Mouse (Mus musculus): ENCODE data around the gene Mcmbp. TPM values are rescaled to one million over a fixed set of nuclear protein-coding genes. Genes with fewer than 3 reads are reported as not detected.

Gene Mcmbp
- polyA plus RNA-seq, 2 experiments, result 45.2 to 62.4 TPM

GRCm38 (mm10) chr7:128731585-128731984 lies 8.7 kb downstream of the Mcmbp start:
- WGBS, result 83% methylated on average over 2 of the region's 2 CpGs
- DNase-seq (ENCODE audit: low spot score), result no peak
- Histone ChIP-seq H3K4me2 (replicated peaks; ENCODE audit: low read depth, low read length, severe bottlenecking) (no peak overlapping the region), H3K4me3 (replicated peaks; ENCODE audit: low read length) (no peak overlapping the region), H3K9ac (ENCODE audit: low read depth, low read length, severe bottlenecking) (no peak overlapping the region), H3K4me1 (ENCODE audit: control insufficient read depth, insufficient read depth, low read length) (0 out of 2 replicates have a peak, but pooled peaks cover 3% of the 10 kb centered on the region), H3K27ac (replicated peaks; ENCODE audit: low read depth, low read length) (no peak overlapping the region), H3K9me3 (ENCODE audit: control insufficient read depth, low read length) (no peaks in the 10 kb centered on the region; the same call in 1 of the 2 replicates), H3K36me3 (ENCODE audit: control insufficient read depth, insufficient read depth, low read length) (peaks cover 7% of the 10 kb centered on the region; the same call in 1 of the 2 replicates), H3K27me3 (ENCODE audit: control insufficient read depth, insufficient read depth, low read length) (no peaks in the 10 kb centered on the region)
- ATAC-seq (ENCODE audit: low FRiP score, low read depth), result no peak
- TF ChIP-seq POLR2A (IDR thresholded peaks at IDR 0.05; ENCODE audit: borderline replicate concordance, extremely low read depth, insufficient read depth, insufficient read length), result no peak

- no peak overlapping the region for H3K9ac ChIP-seq (ENCODE audit: low read depth, low read length, severe bottlenecking)
- no peak overlapping the region for H3K4me3 ChIP-seq (replicated peaks; ENCODE audit: low read length)
- peaks cover 6% of the 10 kb centered on the region; the same call in 1 of the 2 replicates for H3K36me3 ChIP-seq (ENCODE audit: control insufficient read depth, insufficient read depth, low read length)
- H3K9me3 ChIP-seq (ENCODE audit: control insufficient read depth, low read length), result no peaks in the 10 kb centered on the region
- TF ChIP-seq POLR2A (IDR thresholded peaks at IDR 0.05; ENCODE audit: borderline replicate concordance, extremely low read depth, insufficient read depth, insufficient read length), result no peak
- 83% methylated on average over 10 of the region's 10 CpGs for WGBS
- H3K27ac ChIP-seq (replicated peaks; ENCODE audit: low read depth, low read length), result no peak overlapping the region
- H3K4me2 ChIP-seq (replicated peaks; ENCODE audit: low read depth, low read length, severe bottlenecking), result no peak overlapping the region
- ATAC-seq (ENCODE audit: low FRiP score, low read depth), result no peak
- H3K4me1 ChIP-seq (ENCODE audit: control insufficient read depth, insufficient read depth, low read length), result 0 out of 2 replicates have a peak, but pooled peaks cover 5% of the 10 kb centered on the region
- no peaks in the 10 kb centered on the region for H3K27me3 ChIP-seq (ENCODE audit: control insufficient read depth, insufficient read depth, low read length)
- no peak for DNase-seq (ENCODE audit: low spot score)
Measured at GRCm38 (mm10) chr7:128728738-128729137, 11.6 kb downstream of the Mcmbp start.

- Histone ChIP-seq H3K36me3 (ENCODE audit: control insufficient read depth, insufficient read depth, low read length) (peaks cover 13% of the 10 kb centered on the region), H3K4me1 (ENCODE audit: control insufficient read depth, insufficient read depth, low read length) (0 out of 2 replicates have a peak, but pooled peaks cover 5% of the 10 kb centered on the region), H3K9ac (ENCODE audit: low read depth, low read length, severe bottlenecking) (no peak overlapping the region), H3K27ac (replicated peaks; ENCODE audit: low read depth, low read length) (no peak overlapping the region), H3K9me3 (ENCODE audit: control insufficient read depth, low read length) (no peaks in the 10 kb centered on the region), H3K27me3 (ENCODE audit: control insufficient read depth, insufficient read depth, low read length) (no peaks in the 10 kb centered on the region), H3K4me3 (replicated peaks; ENCODE audit: low read length) (no peak overlapping the region), H3K4me2 (replicated peaks; ENCODE audit: low read depth, low read length, severe bottlenecking) (no peak overlapping the region)
- no peak for TF ChIP-seq POLR2A (IDR thresholded peaks at IDR 0.05; ENCODE audit: borderline replicate concordance, extremely low read depth, insufficient read depth, insufficient read length)
- no peak for DNase-seq (ENCODE audit: low spot score)
- 64% methylated on average over 5 of the region's 5 CpGs for WGBS
- ATAC-seq (ENCODE audit: low FRiP score, low read depth), result no peak
Measured at GRCm38 (mm10) chr7:128727701-128728100, 12.6 kb downstream of the Mcmbp start.

GRCm38 (mm10) chr7:128726999-128727398 lies 13.3 kb downstream of the Mcmbp start:
- Histone ChIP-seq H3K4me2 (replicated peaks; ENCODE audit: low read depth, low read length, severe bottlenecking) (no peak overlapping the region), H3K9ac (ENCODE audit: low read depth, low read length, severe bottlenecking) (no peak overlapping the region), H3K9me3 (ENCODE audit: control insufficient read depth, low read length) (no peaks in the 10 kb centered on the region), H3K4me3 (replicated peaks; ENCODE audit: low read length) (no peak overlapping the region), H3K27ac (replicated peaks; ENCODE audit: low read depth, low read length) (no peak overlapping the region), H3K27me3 (ENCODE audit: control insufficient read depth, insufficient read depth, low read length) (no peaks in the 10 kb centered on the region), H3K36me3 (ENCODE audit: control insufficient read depth, insufficient read depth, low read length) (peaks cover 19% of the 10 kb centered on the region), H3K4me1 (ENCODE audit: control insufficient read depth, insufficient read depth, low read length) (0 out of 2 replicates have a peak, but pooled peaks cover 5% of the 10 kb centered on the region)
- DNase-seq (ENCODE audit: low spot score) (no peak), ATAC-seq (ENCODE audit: low FRiP score, low read depth) (no peak)
- 76% methylated on average over 10 of the region's 10 CpGs for WGBS
- no peak for TF ChIP-seq POLR2A (IDR thresholded peaks at IDR 0.05; ENCODE audit: borderline replicate concordance, extremely low read depth, insufficient read depth, insufficient read length)

- no peak overlapping the region for H3K9ac ChIP-seq (ENCODE audit: low read depth, low read length, severe bottlenecking)
- H3K27me3 ChIP-seq (ENCODE audit: control insufficient read depth, insufficient read depth, low read length), result no peaks in the 10 kb centered on the region
- H3K4me2 ChIP-seq (replicated peaks; ENCODE audit: low read depth, low read length, severe bottlenecking), result no peak overlapping the region
- 83% methylated on average over 9 of the region's 9 CpGs for WGBS
- H3K36me3 ChIP-seq (ENCODE audit: control insufficient read depth, insufficient read depth, low read length), result peaks cover 29% of the 10 kb centered on the region
- H3K27ac ChIP-seq (replicated peaks; ENCODE audit: low read depth, low read length), result no peak overlapping the region
- no peak for TF ChIP-seq POLR2A (IDR thresholded peaks at IDR 0.05; ENCODE audit: borderline replicate concordance, extremely low read depth, insufficient read depth, insufficient read length)
- 0 out of 2 replicates have a peak, but pooled peaks cover 3% of the 10 kb centered on the region for H3K4me1 ChIP-seq (ENCODE audit: control insufficient read depth, insufficient read depth, low read length)
- ATAC-seq (ENCODE audit: low FRiP score, low read depth) (no peak), DNase-seq (ENCODE audit: low spot score) (no peak)
- H3K4me3 ChIP-seq (replicated peaks; ENCODE audit: low read length), result no peak overlapping the region
- H3K9me3 ChIP-seq (ENCODE audit: control insufficient read depth, low read length), result no peaks in the 10 kb centered on the region
Measured at GRCm38 (mm10) chr7:128725189-128725588, 15.1 kb downstream of the Mcmbp start.

All from limb, embryonic 14.5 days (tissue).